Mouse (Mus musculus): ENCODE measurements around the gene Lsamp. TPM values are rescaled to one million over a fixed set of nuclear protein-coding genes. Genes with fewer than 3 reads are reported as not detected.
A peak's percentile ranks its signal among the peaks of the same experiment; 100 is the strongest.

Gene Lsamp
- total and polyA plus RNA-seq, 2 experiments from 2014 or later, result 116 to 210 TPM

DNA sequence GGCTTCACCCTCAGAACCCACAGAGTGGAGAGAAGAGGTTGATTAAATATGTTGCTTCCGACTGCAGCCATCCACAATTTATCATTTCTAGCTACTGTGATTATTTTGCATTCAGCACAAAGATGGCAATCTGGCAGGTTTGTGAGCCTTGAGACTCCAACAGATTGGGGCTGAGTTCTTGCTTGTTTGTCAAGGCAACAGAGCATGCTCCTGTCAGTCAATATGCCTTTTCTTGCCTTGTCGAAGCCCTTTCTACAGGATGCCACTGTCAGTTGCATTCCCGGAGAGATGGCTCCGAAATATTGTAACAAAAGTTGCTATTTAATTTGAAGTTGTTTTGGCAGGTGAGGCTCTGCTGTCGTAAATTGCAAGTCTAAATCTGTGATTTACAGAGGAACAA lies 643.0 kb downstream of the Lsamp start:
- DNase-seq (ENCODE audit: low spot score) (no peak), ATAC-seq (ENCODE audit: low FRiP score) (no peak)
- no peak overlapping the region for H3K27ac ChIP-seq (ENCODE audit: low read depth, low read length)
- no peak overlapping the region for H3K4me2 ChIP-seq (ENCODE audit: low read depth, low read length, poor library complexity, severe bottlenecking)
- no peaks in the 10 kb centered on the region for H3K36me3 ChIP-seq (ENCODE audit: insufficient read depth, low read length)
- H3K9me3 ChIP-seq (ENCODE audit: low read length), result no peaks in the 10 kb centered on the region
- H3K27me3 ChIP-seq (ENCODE audit: insufficient read depth, low read length), result no peaks in the 10 kb centered on the region
- no peak overlapping the region for H3K9ac ChIP-seq (replicated peaks; ENCODE audit: low read length, poor library complexity, severe bottlenecking)
- 81% methylated on average over 5 of the region's 5 CpGs for WGBS
- no peak for TF ChIP-seq CTCF (IDR thresholded peaks at IDR 0.05)
- no peak overlapping the region for H3K4me3 ChIP-seq (ENCODE audit: low read depth, low read length)
- H3K4me1 ChIP-seq (ENCODE audit: insufficient read depth, low read length), result no peaks in the 10 kb centered on the region

DNA sequence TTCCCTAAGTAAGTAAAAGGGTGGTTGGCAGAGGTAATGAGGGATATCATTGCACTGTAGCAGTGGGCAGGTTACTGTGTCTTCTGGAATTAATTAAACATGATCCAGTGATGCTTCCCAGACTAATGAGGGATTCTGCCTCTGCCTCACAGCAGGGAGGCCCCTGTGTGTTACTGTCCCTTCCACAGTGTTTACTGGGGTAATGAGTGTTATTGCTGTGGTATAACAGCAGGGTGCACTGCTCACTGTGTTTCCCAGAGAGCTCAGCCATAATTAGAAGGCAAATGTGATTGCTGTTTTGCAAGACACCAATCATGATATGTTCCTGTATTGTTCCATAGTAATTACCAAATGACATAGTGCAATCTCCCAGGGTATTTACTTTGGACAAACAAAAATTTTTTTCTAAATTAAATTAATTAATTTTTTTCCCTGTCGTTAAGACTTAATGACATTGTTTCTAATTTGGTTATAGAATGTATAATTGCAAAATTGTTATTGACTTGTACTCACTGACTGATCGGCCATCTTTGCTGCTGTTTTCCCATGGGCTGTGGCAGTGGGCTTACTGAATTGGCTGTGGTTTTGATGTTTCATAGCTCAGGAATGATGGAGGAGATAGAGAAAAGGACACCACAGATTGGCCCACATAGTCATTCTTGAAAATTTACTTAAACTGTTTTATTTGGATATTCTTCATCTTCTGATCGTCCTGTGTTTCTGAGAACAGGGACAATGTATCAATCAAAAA lies 655.6 kb downstream of the Lsamp start:
- Histone ChIP-seq H3K9me3 (ENCODE audit: low read length) (no peaks in the 10 kb centered on the region), H3K36me3 (ENCODE audit: insufficient read depth, low read length) (no peaks in the 10 kb centered on the region), H3K4me2 (ENCODE audit: low read depth, low read length, poor library complexity, severe bottlenecking) (no peak overlapping the region), H3K9ac (replicated peaks; ENCODE audit: low read length, poor library complexity, severe bottlenecking) (no peak overlapping the region), H3K4me1 (ENCODE audit: insufficient read depth, low read length) (no peaks in the 10 kb centered on the region), H3K27me3 (ENCODE audit: insufficient read depth, low read length) (no peaks in the 10 kb centered on the region), H3K27ac (ENCODE audit: low read depth, low read length) (no peak overlapping the region), H3K4me3 (ENCODE audit: low read depth, low read length) (no peak overlapping the region)
- ATAC-seq (ENCODE audit: low FRiP score), result no peak
- DNase-seq (ENCODE audit: low spot score), result peak; percentile 55
- 80% methylated on average over 3 of the region's 3 CpGs for WGBS
- TF ChIP-seq CTCF (IDR thresholded peaks at IDR 0.05), result peak; percentile 55

DNA sequence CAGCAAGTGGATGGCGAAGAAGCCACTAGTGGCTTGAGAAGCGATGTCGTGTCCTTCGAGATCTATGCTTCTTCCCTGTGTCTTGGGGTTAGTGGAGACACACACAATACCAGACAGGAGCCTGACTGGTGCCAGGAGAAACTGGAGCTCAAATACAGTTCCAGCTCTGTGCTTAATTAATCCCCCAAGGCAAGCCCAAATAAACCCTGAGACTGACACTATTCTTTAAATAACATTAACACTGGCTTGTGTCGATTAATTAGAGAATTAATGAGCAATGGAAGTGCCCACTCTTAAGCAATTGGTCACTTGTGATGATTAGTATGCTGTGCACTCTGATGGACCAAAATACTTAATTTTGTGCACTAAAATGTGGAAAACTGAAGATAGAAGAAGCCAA lies 668.6 kb downstream of the Lsamp start:
- Histone ChIP-seq H3K4me2 (ENCODE audit: low read depth, low read length, poor library complexity, severe bottlenecking) (no peak overlapping the region), H3K4me3 (ENCODE audit: low read depth, low read length) (no peak overlapping the region), H3K27me3 (ENCODE audit: insufficient read depth, low read length) (no peaks in the 10 kb centered on the region), H3K9me3 (ENCODE audit: low read length) (no peaks in the 10 kb centered on the region), H3K9ac (replicated peaks; ENCODE audit: low read length, poor library complexity, severe bottlenecking) (no peak overlapping the region), H3K27ac (ENCODE audit: low read depth, low read length) (no peak overlapping the region), H3K36me3 (ENCODE audit: insufficient read depth, low read length) (no peaks in the 10 kb centered on the region), H3K4me1 (ENCODE audit: insufficient read depth, low read length) (no peaks in the 10 kb centered on the region)
- DNase-seq (ENCODE audit: low spot score) (no peak), ATAC-seq (ENCODE audit: low FRiP score) (no peak)
- 82% methylated on average over 5 of the region's 5 CpGs for WGBS
- TF ChIP-seq CTCF (IDR thresholded peaks at IDR 0.05), result no peak

DNA sequence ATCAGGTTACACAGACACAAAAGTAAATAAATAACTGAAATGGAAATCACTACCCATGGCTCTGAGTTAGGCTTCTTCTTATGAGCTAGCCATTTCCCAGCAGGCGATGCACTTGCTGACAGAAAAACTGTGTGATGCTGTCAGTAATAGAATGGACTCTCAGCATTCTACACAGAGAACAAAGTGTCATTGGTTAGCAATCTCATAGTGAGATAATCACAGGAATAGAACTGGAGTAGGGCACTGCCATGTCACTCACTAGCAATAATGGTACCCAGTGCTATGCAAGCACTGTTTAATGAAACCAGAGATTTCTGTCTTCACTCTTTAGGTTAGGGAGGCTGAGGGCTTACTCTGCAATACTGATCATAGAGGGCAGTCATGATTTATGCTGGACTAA lies 669.3 kb downstream of the Lsamp start:
- TF ChIP-seq CTCF (IDR thresholded peaks at IDR 0.05), result no peak
- Histone ChIP-seq H3K36me3 (ENCODE audit: insufficient read depth, low read length) (no peaks in the 10 kb centered on the region), H3K27ac (ENCODE audit: low read depth, low read length) (no peak overlapping the region), H3K9ac (replicated peaks; ENCODE audit: low read length, poor library complexity, severe bottlenecking) (no peak overlapping the region), H3K4me3 (ENCODE audit: low read depth, low read length) (no peak overlapping the region), H3K9me3 (ENCODE audit: low read length) (no peaks in the 10 kb centered on the region), H3K4me2 (ENCODE audit: low read depth, low read length, poor library complexity, severe bottlenecking) (no peak overlapping the region), H3K4me1 (ENCODE audit: insufficient read depth, low read length) (no peaks in the 10 kb centered on the region), H3K27me3 (ENCODE audit: insufficient read depth, low read length) (no peaks in the 10 kb centered on the region)
- WGBS, result 70% methylated on average over 1 of the region's 1 CpGs
- DNase-seq (ENCODE audit: low spot score) (no peak), ATAC-seq (ENCODE audit: low FRiP score) (no peak)

DNA sequence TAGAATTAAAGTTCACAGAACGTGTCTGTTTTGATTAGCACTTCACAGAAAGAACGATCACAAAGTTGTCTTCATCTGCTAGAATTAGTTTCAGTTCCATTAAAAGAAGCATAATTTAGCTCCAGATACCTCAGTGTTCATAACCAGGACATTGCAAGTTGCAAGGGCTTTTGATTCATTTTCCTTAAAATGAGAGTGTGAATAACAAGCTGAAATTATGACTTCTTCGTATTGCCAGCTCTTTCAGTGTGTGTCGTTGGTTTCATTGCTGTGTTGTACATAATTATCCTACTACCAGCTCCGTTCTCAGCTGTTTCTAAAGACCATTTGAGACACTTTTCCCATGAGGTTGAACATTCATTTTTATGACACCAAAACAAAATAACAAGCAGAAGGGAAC lies 672.2 kb downstream of the Lsamp start:
- Histone ChIP-seq H3K9ac (replicated peaks; ENCODE audit: low read length, poor library complexity, severe bottlenecking) (no peak overlapping the region), H3K27me3 (ENCODE audit: insufficient read depth, low read length) (no peaks in the 10 kb centered on the region), H3K36me3 (ENCODE audit: insufficient read depth, low read length) (no peaks in the 10 kb centered on the region), H3K27ac (ENCODE audit: low read depth, low read length) (no peak overlapping the region), H3K9me3 (ENCODE audit: low read length) (no peaks in the 10 kb centered on the region), H3K4me2 (ENCODE audit: low read depth, low read length, poor library complexity, severe bottlenecking) (no peak overlapping the region), H3K4me3 (ENCODE audit: low read depth, low read length) (no peak overlapping the region), H3K4me1 (ENCODE audit: insufficient read depth, low read length) (no peaks in the 10 kb centered on the region)
- DNase-seq (ENCODE audit: low spot score), result no peak
- 73% methylated on average over 5 of the region's 5 CpGs for WGBS
- TF ChIP-seq CTCF (IDR thresholded peaks at IDR 0.05), result no peak
- ATAC-seq (ENCODE audit: low FRiP score), result no peak

DNA sequence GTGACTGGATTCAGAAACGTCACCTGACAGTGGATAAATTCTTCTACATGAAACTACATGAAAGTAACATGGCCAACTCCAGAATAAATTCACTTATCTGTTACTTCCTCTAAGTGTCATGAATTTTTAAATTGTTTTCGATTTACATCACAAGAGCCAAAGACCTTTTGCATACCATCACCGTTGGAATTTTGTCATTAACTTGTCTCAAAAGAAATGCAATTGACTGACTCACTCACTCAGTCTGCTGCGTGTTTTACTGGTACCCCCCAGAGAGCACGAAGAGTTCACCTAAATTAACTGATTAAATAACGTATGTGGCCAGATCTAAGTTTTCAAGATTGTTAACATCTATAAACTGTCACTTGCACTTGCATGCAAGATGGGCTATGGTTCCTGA lies 672.7 kb downstream of the Lsamp start:
- Histone ChIP-seq H3K4me2 (ENCODE audit: low read depth, low read length, poor library complexity, severe bottlenecking) (no peak overlapping the region), H3K9me3 (ENCODE audit: low read length) (no peaks in the 10 kb centered on the region), H3K4me1 (ENCODE audit: insufficient read depth, low read length) (no peaks in the 10 kb centered on the region), H3K9ac (replicated peaks; ENCODE audit: low read length, poor library complexity, severe bottlenecking) (no peak overlapping the region), H3K36me3 (ENCODE audit: insufficient read depth, low read length) (no peaks in the 10 kb centered on the region), H3K4me3 (ENCODE audit: low read depth, low read length) (no peak overlapping the region), H3K27ac (ENCODE audit: low read depth, low read length) (no peak overlapping the region), H3K27me3 (ENCODE audit: insufficient read depth, low read length) (no peaks in the 10 kb centered on the region)
- WGBS, result 54% methylated on average over 6 of the region's 6 CpGs
- DNase-seq (ENCODE audit: low spot score), result no peak
- no peak for ATAC-seq (ENCODE audit: low FRiP score)
- no peak for TF ChIP-seq CTCF (IDR thresholded peaks at IDR 0.05)

Measured in midbrain, postnatal 0 days (tissue).